ENCODE assay signal across 22 mouse cellular contexts in genomic region chr6:84327306-84328029, GRCm38 (mm10).
A peak's percentile ranks its signal among the peaks of the same experiment; 100 is the strongest.
DNase-seq lines count a peak whose midpoint lies in the region; ATAC-seq lines count a peak whose summit lies in the region.
"Had no signal": no experiment of that assay in that cellular context is flagged by ENCODE, and none has a peak within 500 bp of the region (broad histone marks: within the 10 kb centered on the region; RNA-seq: fewer than 3 reads in every experiment).

No protein-coding gene starts in this region.

- H3K27me3 ChIP-seq in lung, embryonic 16.5 days (ENCODE audit: control insufficient read depth, insufficient read depth, low read depth, low read length), result no peaks in the 10 kb centered on the region
- peaks cover 43% of the 10 kb centered on the region for H3K27me3 ChIP-seq in liver, embryonic 12.5 days (replicated peaks)
- H3K27me3 ChIP-seq: hindbrain, embryonic 13.5 days; neural tube, embryonic 13.5 days had no signal

- peak; percentile 57 for ATAC-seq in lung, embryonic 16.5 days (ENCODE audit: low read depth)
- peak; percentile 75 for ATAC-seq in liver, embryonic 12.5 days
- no peak for ATAC-seq in cerebellum, adult (ENCODE audit: insufficient number of reproducible peaks, low FRiP score, low TSS enrichment)
- ATAC-seq: CD4-positive, CD25-positive, alpha-beta regulatory T cell, adult 4 months; forebrain, embryonic 14.5 days had no signal

- H3K9me3 ChIP-seq in lung, embryonic 16.5 days (ENCODE audit: control insufficient read depth, low read length), result no peaks in the 10 kb centered on the region
- H3K9me3 ChIP-seq in liver, embryonic 12.5 days (replicated peaks), result no peaks in the 10 kb centered on the region
- H3K9me3 ChIP-seq: G1E; hindbrain, embryonic 13.5 days; limb, embryonic 15.5 days; midbrain, embryonic 10.5 days; neural tube, embryonic 13.5 days had no signal

- H3K4me2 ChIP-seq in lung, embryonic 16.5 days (ENCODE audit: low read depth, low read length), result no peak overlapping the region
- H3K4me2 ChIP-seq in liver, embryonic 12.5 days, result peak overlapping the region; percentile 46
- H3K4me2 ChIP-seq: hindbrain, embryonic 13.5 days; limb, embryonic 15.5 days; neural tube, embryonic 13.5 days had no signal

- H3K27ac ChIP-seq in lung, embryonic 16.5 days (ENCODE audit: low read length), result peak overlapping the region; percentile 59
- peak overlapping the region; percentile 74 for H3K27ac ChIP-seq in liver, embryonic 12.5 days
- H3K27ac ChIP-seq: hindbrain, embryonic 13.5 days; limb, embryonic 15.5 days; midbrain, embryonic 10.5 days; neural tube, embryonic 13.5 days had no signal

- no peaks in the 10 kb centered on the region; the same call in 1 of the 2 replicates for H3K4me1 ChIP-seq in lung, embryonic 16.5 days (replicated peaks; ENCODE audit: control insufficient read depth, insufficient read depth, low read length)
- H3K4me1 ChIP-seq in liver, embryonic 12.5 days, result peaks cover 29% of the 10 kb centered on the region
- H3K4me1 ChIP-seq: hindbrain, embryonic 13.5 days; neural tube, embryonic 13.5 days had no signal

- no peak for DNase-seq in lung, postnatal 4 days
- DNase-seq in c-Kit-positive CD71-positive TER-119-positive erythroid progenitor cells, embryonic 14.5 days (ENCODE audit: low spot score), result peak; percentile 59
- peak; percentile 67 for DNase-seq in lung, postnatal 36 days
- no peak for DNase-seq in gastrocnemius, adult 8-10 months (ENCODE audit: low spot score in 2 of 2)
- DNase-seq in T-cell, adult 2 months (ENCODE audit: low spot score), result no peak
- DNase-seq: adrenal gland, adult 2 months; cerebellum, adult 9-11 months; embryo, embryonic 11 days; heart, postnatal 10 days; kidney, adult 9 months; kidney, postnatal 36 days; thymus, postnatal 36 days had no signal

- no peak overlapping the region for H3K9ac ChIP-seq in lung, embryonic 16.5 days (ENCODE audit: low read length)
- 0 out of 2 replicates have a peak overlapping the region, but pooled peaks have one; percentile 7 for H3K9ac ChIP-seq in liver, embryonic 12.5 days
- H3K9ac ChIP-seq: hindbrain, embryonic 13.5 days; limb, embryonic 15.5 days; neural tube, embryonic 13.5 days had no signal

- no peak overlapping the region for H3K4me3 ChIP-seq in lung, embryonic 16.5 days (ENCODE audit: low read length)
- no peak overlapping the region for H3K4me3 ChIP-seq in liver, embryonic 12.5 days
- H3K4me3 ChIP-seq: hindbrain, embryonic 13.5 days; limb, embryonic 15.5 days; midbrain, embryonic 10.5 days; neural tube, embryonic 13.5 days had no signal

- 57% methylated on average over 5 of the region's 5 CpGs for WGBS in lung, embryonic 16.5 days
- 37% methylated on average over 5 of the region's 5 CpGs for WGBS in liver, embryonic 12.5 days (ENCODE audit: insufficient replicate concordance)

- H3K36me3 ChIP-seq in lung, embryonic 16.5 days (ENCODE audit: control insufficient read depth, insufficient read depth, low read length), result no peaks in the 10 kb centered on the region
- H3K36me3 ChIP-seq in liver, embryonic 12.5 days, result no peaks in the 10 kb centered on the region
- H3K36me3 ChIP-seq: G1E; hindbrain, embryonic 13.5 days; limb, embryonic 15.5 days; midbrain, embryonic 10.5 days; neural tube, embryonic 13.5 days had no signal

Comparison
In these comparisons a context has a peak if more than half of its experiments do, and no peak if none do; other contexts are left out.
1. DNase-seq: peak in c-Kit-positive CD71-positive TER-119-positive erythroid progenitor cells, embryonic 14.5 days (single experiment) and lung, postnatal 36 days (single experiment); none in lung, postnatal 4 days (0 of 2), gastrocnemius, adult 8-10 months (0 of 2) and T-cell, adult 2 months (single experiment).